Mouse (Mus musculus) CH12.LX (cell line): ENCODE measurements around the gene Epx.

Experiments
- BHLHE40 ChIP-seq: IDR thresholded peaks from 2 replicates; pipeline ENCODE4 v1.6.1; 2011; ENCODE audit warnings: mild to moderate bottlenecking, low read depth, low read length, improper control_type of control experiment
- CTCF ChIP-seq, 2 experiments: IDR thresholded peaks in 1 of 2; conservative IDR thresholded peaks in 1 of 2; 2 replicates each; pipeline ENCODE4 v1.5.1; 2011 to 2012; ENCODE audit warnings: low read depth in 2 of 2, low read length in 2 of 2, improper control_type of control experiment in 1 of 2, inconsistent platforms in 1 of 2, mild to moderate bottlenecking in 1 of 2, moderate library complexity in 1 of 2
- GABPA ChIP-seq: IDR thresholded peaks from 2 replicates; pipeline ENCODE4 v1.6.1; 2012; ENCODE audit warnings: low read depth, low read length, improper control_type of control experiment, inconsistent platforms; ENCODE audit not compliant: insufficient replicate concordance
- POLR2A ChIP-seq: IDR thresholded peaks from 2 replicates; pipeline ENCODE4 v1.6.1; 2011; ENCODE audit warnings: low read depth, mild to moderate bottlenecking, improper control_type of control experiment, low read length
- ZMIZ1 ChIP-seq: IDR thresholded peaks from 2 replicates; pipeline ENCODE4 v1.6.1; 2012; ENCODE audit warnings: low read depth, mild to moderate bottlenecking, inconsistent platforms, low read length, improper control_type of control experiment

DNA sequence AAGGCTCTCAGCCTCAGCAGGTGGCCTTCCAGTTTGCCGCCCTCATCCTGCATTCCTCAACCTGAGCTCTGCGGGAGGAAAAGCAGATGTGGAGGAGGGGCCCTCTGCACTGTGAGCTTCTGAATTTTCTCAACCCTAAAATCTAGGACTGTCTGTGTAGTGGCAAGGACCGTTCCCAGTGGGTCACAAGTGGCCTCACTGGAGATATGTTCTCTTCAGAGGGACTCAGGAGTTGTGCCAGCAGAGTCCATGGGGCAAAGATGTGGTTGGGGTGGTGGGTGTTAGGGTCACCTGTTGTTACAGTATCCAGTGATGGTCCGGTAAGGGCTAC, 57.9 kb downstream of the Epx start:
- TF ChIP-seq POLR2A (no peak), CTCF (conservative IDR thresholded peaks at IDR 0.05 in 1 of 2, IDR thresholded peaks at IDR 0.05 in 1 of 2; ENCODE audit: low read depth in 2 of 2, low read length in 2 of 2) (no peak), GABPA (no peak), ZMIZ1 (no peak), BHLHE40 (no peak)
